Mouse (Mus musculus): ENCODE results near the gene Olfr2.

Gene Olfr2

GRCm38 (mm10) chr7:107005972-107006371 lies at the start of gene Olfr2:
Gene Olfr2, minus strand, starts transcription at chr7:107006072.
- DNase-seq: no peak

GRCm38 (mm10) chr7:107047578-107047977 lies 41.7 kb upstream of the Olfr2 start:
- no peak for DNase-seq

DNA sequence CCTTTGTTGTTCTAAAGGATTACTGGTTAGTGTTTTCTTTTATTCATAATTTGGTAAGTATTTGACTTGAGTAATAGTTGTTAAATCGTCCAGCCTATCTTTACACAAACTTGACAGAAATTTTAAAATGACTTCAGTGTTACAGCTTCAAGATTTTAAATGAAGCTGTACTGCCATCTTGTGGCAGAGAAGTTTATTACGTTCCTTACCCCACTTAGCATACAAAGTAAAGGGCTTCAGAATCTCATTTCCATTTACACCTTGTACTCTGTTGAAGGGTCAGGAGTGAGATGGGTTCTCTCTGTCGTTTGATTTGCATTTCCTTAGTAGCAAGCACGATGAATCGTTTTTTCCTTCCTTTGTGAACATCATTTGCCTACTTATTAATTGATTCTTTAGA lies 40.0 kb upstream of the Olfr2 start:
- peak; percentile 74 for DNase-seq

DNA sequence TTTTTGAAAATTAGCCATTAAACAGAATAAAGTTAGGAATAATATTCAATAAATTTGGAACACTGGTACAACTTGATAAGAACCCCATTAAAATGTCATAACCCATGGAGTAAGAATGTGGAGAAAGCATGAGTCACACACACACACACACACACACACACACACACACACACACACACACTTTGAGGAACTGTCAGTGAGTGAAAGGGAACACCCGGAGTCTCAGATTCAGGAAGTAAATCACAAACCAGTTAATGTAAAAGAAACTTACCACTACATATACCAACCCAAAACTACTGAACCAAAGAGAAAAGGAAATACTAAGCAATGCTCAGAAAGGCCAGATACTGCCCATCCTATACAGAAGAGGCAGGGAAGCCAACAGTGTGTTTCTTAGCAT lies 38.5 kb upstream of the Olfr2 start:
- no peak for DNase-seq

- no peak for DNase-seq
Observed at GRCm38 (mm10) chr7:107043136-107043535, 37.3 kb upstream of the Olfr2 start.

- no peak for DNase-seq
Observed at GRCm38 (mm10) chr7:107039934-107040563, 34.2 kb upstream of the Olfr2 start.

DNA sequence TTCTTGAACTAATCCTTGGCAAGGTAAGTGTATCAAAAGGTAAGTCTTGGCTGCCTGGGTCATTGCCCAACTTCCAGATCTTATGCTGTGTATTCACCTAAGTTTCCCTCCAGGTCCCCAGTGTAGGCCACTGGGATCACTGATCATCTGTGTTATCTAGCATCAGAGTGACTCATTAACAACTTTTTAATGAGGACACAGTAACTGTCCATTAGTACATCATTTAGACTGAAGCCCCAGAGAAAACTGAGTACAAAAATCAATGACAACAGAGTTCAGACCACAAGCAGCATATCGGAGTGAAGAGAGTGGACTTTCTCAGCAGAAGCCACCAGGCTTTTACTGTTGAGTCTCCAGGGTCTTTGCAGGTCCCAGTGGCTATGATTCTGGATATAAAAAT lies 25.0 kb upstream of the Olfr2 start, which contains the start of gene Olfr713:
TSS of gene Olfr713 (plus strand) at position 301 of the 400 bp plus-strand sequence.
- DNase-seq: no peak

GRCm38 (mm10) chr7:107004169-107004568 lies 1.7 kb downstream of the Olfr2 start:
- DNase-seq: no peak

DNA sequence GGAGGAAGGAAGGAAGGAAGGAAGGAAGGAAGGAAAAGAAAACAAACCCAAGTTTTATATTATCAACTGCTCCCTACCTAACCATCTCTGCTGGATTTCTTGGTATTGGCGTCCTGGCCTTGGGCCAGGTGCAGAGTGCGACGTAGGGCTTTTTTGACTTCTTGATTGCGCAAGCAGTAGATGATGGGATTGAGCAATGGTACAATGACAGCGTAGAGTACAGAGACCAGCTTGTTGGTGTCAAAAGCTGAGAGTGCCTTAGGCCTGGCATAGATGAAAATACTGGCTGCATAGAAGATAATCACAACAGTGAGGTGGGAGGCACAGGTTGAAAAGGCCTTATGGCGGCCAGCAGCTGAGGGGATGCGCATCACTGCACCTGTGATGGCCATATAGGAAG lies 5.1 kb downstream of the Olfr2 start:
- no peak for DNase-seq

GRCm38 (mm10) chr7:106985236-106985635 lies 20.6 kb downstream of the Olfr2 start:
- no peak for DNase-seq

DNA sequence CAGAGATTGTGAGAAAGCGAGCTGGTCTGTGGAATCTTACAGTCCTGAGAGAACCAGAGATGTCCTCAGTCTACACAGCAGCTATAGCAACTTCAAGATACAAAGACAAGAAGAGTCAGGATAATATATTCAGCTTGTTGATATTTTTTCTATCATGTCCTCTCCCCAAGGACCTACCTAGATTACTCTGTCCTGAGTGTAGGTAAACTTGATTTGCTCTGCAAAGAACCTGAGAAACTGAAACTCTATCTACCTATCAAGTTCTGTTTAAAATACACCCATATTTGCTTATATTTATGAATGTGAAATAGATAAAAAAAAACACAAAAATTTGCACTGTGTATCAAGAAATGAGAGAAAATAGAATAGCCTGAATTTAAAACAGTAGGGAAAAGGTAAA lies 30.5 kb downstream of the Olfr2 start, which contains the start of gene Olfr711:
TSS of gene Olfr711 (minus strand) at position 101 of the 400 bp plus-strand sequence.
- no peak for DNase-seq

DNA sequence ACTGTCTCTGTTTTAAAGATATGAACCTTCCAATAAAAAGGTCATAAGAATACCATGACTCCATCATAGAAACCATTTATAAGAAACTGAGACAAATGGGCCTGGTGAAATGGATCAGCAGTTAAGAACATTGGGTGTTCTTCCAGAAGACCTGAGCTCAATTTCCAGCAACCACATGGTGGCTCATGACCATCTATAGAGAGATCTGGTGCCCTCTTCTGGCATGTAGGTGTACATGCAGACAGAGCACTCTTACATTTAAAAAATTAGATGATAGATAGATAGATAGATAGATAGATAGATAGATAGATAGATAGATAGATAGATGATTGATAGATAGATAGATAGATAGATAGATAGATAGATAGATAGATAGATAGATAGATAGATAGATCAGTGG lies 38.4 kb downstream of the Olfr2 start:
- DNase-seq: peak; percentile 25

GRCm38 (mm10) chr7:106963837-106964236 lies 42.0 kb downstream of the Olfr2 start, which contains the start of gene Olfr6:
Gene Olfr6, minus strand, starts transcription at chr7:106963937.
- no peak for DNase-seq

DNA sequence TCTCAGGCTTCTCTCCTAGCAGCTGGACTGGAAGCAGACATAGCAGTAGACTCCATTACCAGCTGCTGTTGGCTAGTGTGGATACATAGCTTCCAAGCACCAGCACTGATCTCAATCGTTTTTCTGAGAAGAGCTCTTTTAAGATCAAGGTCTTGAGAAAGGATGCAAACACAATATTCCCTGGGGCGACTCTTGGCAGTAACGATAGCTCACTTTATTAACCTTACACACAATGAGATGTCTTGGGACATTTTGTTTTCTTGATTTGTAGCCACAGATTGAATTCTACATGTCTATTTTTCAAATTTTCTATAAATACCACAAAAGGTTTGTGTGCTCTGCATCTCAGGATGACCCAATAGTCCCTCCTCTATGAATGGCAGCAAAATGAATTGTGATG lies 57.7 kb downstream of the Olfr2 start, which contains the start of gene Olfr710:
TSS of gene Olfr710 (minus strand) at position 101 of the 400 bp plus-strand sequence.
- DNase-seq: no peak

All from kidney, adult 9 months (tissue).